Mouse (Mus musculus): ENCODE measurements around the gene Crtc2.
A peak's percentile ranks its signal among the peaks of the same experiment; 100 is the strongest.

Gene Crtc2

GRCm38 (mm10) chr3:90253653-90254418 lies at the start of gene Crtc2:
TSS of gene Crtc2 (plus strand) at chr3:90254163.
- DNase-seq (ENCODE audit: low read depth, low spot score) = peak; percentile 97

- DNase-seq (ENCODE audit: low read depth, low spot score) = no peak
Measured at GRCm38 (mm10) chr3:90204582-90204981, 49.4 kb upstream of the Crtc2 start.

- DNase-seq (ENCODE audit: low read depth, low spot score) = no peak
Measured at GRCm38 (mm10) chr3:90208662-90209061, 45.3 kb upstream of the Crtc2 start.

- no peak for DNase-seq (ENCODE audit: low read depth, low spot score)
Measured at GRCm38 (mm10) chr3:90209908-90210566, 43.9 kb upstream of the Crtc2 start.

- no peak for DNase-seq (ENCODE audit: low read depth, low spot score)
Measured at GRCm38 (mm10) chr3:90211475-90212398, 42.2 kb upstream of the Crtc2 start.

GRCm38 (mm10) chr3:90212723-90213122 lies 41.2 kb upstream of the Crtc2 start:
- no peak for DNase-seq (ENCODE audit: low read depth, low spot score)

- DNase-seq (ENCODE audit: low read depth, low spot score) = peak; percentile 95
Measured at GRCm38 (mm10) chr3:90213377-90213866, 40.5 kb upstream of the Crtc2 start, which contains the start of the genes Rps27 and Rab13. TSS of gene Rps27 (minus strand) at chr3:90213651. TSS of gene Rab13 (plus strand) at chr3:90213695.

- DNase-seq (ENCODE audit: low read depth, low spot score) = no peak
Measured at GRCm38 (mm10) chr3:90213956-90214684, 39.8 kb upstream of the Crtc2 start.

GRCm38 (mm10) chr3:90215825-90216380 lies 38.1 kb upstream of the Crtc2 start:
- no peak for DNase-seq (ENCODE audit: low read depth, low spot score)

- DNase-seq (ENCODE audit: low read depth, low spot score) = peak; percentile 75
Measured at GRCm38 (mm10) chr3:90220088-90220487, 33.9 kb upstream of the Crtc2 start.

GRCm38 (mm10) chr3:90220531-90220951 lies 33.4 kb upstream of the Crtc2 start:
- peak; percentile 47 for DNase-seq (ENCODE audit: low read depth, low spot score)

GRCm38 (mm10) chr3:90221123-90221522 lies 32.8 kb upstream of the Crtc2 start:
- no peak for DNase-seq (ENCODE audit: low read depth, low spot score)

GRCm38 (mm10) chr3:90222455-90222854 lies 31.5 kb upstream of the Crtc2 start:
- no peak for DNase-seq (ENCODE audit: low read depth, low spot score)

GRCm38 (mm10) chr3:90222941-90223340 lies 31.0 kb upstream of the Crtc2 start:
- DNase-seq (ENCODE audit: low read depth, low spot score) = no peak

GRCm38 (mm10) chr3:90224331-90224730 lies 29.6 kb upstream of the Crtc2 start:
- no peak for DNase-seq (ENCODE audit: low read depth, low spot score)

GRCm38 (mm10) chr3:90231075-90231474 lies 22.9 kb upstream of the Crtc2 start:
- no peak for DNase-seq (ENCODE audit: low read depth, low spot score)

GRCm38 (mm10) chr3:90231507-90232333 lies 22.2 kb upstream of the Crtc2 start, which contains the start of gene Jtb:
TSS of gene Jtb (plus strand) at chr3:90231597.
- peak; percentile 92 for DNase-seq (ENCODE audit: low read depth, low spot score)

- no peak for DNase-seq (ENCODE audit: low read depth, low spot score)
Measured at GRCm38 (mm10) chr3:90241251-90241650, 12.7 kb upstream of the Crtc2 start.

GRCm38 (mm10) chr3:90241669-90242358 lies 12.1 kb upstream of the Crtc2 start:
- no peak for DNase-seq (ENCODE audit: low read depth, low spot score)

All from forelimb bud, embryonic 11.5 days (tissue).